8 mouse cellular contexts compared by ENCODE assay signal in genomic region chr13:58126126-58126525, GRCm38 (mm10). TPM values are rescaled to one million over a fixed set of nuclear protein-coding genes. Genes with fewer than 3 reads are reported as not detected.
A peak's percentile ranks its signal among the peaks of the same experiment; 100 is the strongest.
DNase-seq lines count a peak whose midpoint lies in the region; ATAC-seq lines count a peak whose summit lies in the region.

No protein-coding gene starts in this region.

- no peak overlapping the region for H3K27ac ChIP-seq in heart, embryonic 16.5 days (ENCODE audit: low read length)
- H3K27ac ChIP-seq in stomach, embryonic 16.5 days (ENCODE audit: low read length) = no peak overlapping the region

- ATAC-seq in heart, embryonic 16.5 days (replicated peaks; ENCODE audit: extremely low read depth, insufficient read depth, low FRiP score) = no peak
- ATAC-seq in stomach, embryonic 16.5 days (ENCODE audit: insufficient read depth, low FRiP score) = no peak

- DNase-seq in layer of hippocampus, adult 11-12 months (ENCODE audit: low spot score) = peak; percentile 31
- DNase-seq in layer of hippocampus, postnatal 25 days (ENCODE audit: extremely low spot score in 1 of 2, low spot score in 1 of 2) = no peak
- DNase-seq in embryo, embryonic 10 days (ENCODE audit: low spot score) = peak; percentile 91
- peak; percentile 54 to 67 for DNase-seq in kidney, postnatal 36 days
- DNase-seq in mesoderm, embryonic 11.5 days (ENCODE audit: low read depth, low spot score) = peak; percentile 79
- DNase-seq in urinary bladder, postnatal 25 days (ENCODE audit: low spot score) = no peak

- 31% methylated on average over 7 of the region's 7 CpGs for WGBS in heart, embryonic 16.5 days
- WGBS in stomach, embryonic 16.5 days = 17% methylated on average over 7 of the region's 7 CpGs

- H3K4me3 ChIP-seq in heart, embryonic 16.5 days (ENCODE audit: low read length) = peak overlapping the region; percentile 38
- peak overlapping the region; percentile 46 for H3K4me3 ChIP-seq in stomach, embryonic 16.5 days (replicated peaks; ENCODE audit: low read length)

- peak overlapping the region; percentile 80 for H3K4me2 ChIP-seq in heart, embryonic 16.5 days (ENCODE audit: low read depth, low read length)
- peak overlapping the region; percentile 77 for H3K4me2 ChIP-seq in stomach, embryonic 16.5 days (ENCODE audit: low read depth, low read length)

- peaks cover 31% of the 10 kb centered on the region for H3K4me1 ChIP-seq in heart, embryonic 16.5 days (ENCODE audit: control insufficient read depth, insufficient read depth, low read length)
- peaks cover 28% of the 10 kb centered on the region for H3K4me1 ChIP-seq in stomach, embryonic 16.5 days (ENCODE audit: control insufficient read depth, insufficient read depth, low read length)

- H3K27me3 ChIP-seq in heart, embryonic 16.5 days (ENCODE audit: control insufficient read depth, insufficient read depth, low read length) = no peaks in the 10 kb centered on the region
- H3K27me3 ChIP-seq in stomach, embryonic 16.5 days (ENCODE audit: control insufficient read depth, insufficient read depth, low read length) = no peaks in the 10 kb centered on the region

- no peaks in the 10 kb centered on the region for H3K36me3 ChIP-seq in heart, embryonic 16.5 days (ENCODE audit: control insufficient read depth, insufficient read depth)
- H3K36me3 ChIP-seq in stomach, embryonic 16.5 days (ENCODE audit: control insufficient read depth, insufficient read depth, low read length) = no peaks in the 10 kb centered on the region

- peak overlapping the region; percentile 56 for H3K9ac ChIP-seq in heart, embryonic 16.5 days (ENCODE audit: low read length)
- H3K9ac ChIP-seq in stomach, embryonic 16.5 days (ENCODE audit: low read length) = peak overlapping the region; percentile 47; the same call in 1 of the 2 replicates

- H3K9me3 ChIP-seq in heart, embryonic 16.5 days (replicated peaks; ENCODE audit: control insufficient read depth, low read length) = no peaks in the 10 kb centered on the region
- H3K9me3 ChIP-seq in stomach, embryonic 16.5 days (replicated peaks; ENCODE audit: control insufficient read depth, low read length) = no peaks in the 10 kb centered on the region

RNA-seq across cellular contexts. Expression of gene Hnrnpa0, which starts 2.2 kb away (rescaled TPM):
- total RNA-seq in layer of hippocampus, postnatal 25 days (2021) = 100 to 1,000 TPM; 127 to 131 TPM
- polyA plus RNA-seq in heart, embryonic 16.5 days (2015; fragmentation: Nextera tagmentation; extraction: Ambion mirVana) = 13.7 and 14.5 TPM in 2 replicates
- 20.2 and 21.7 TPM in 2 replicates for polyA plus RNA-seq in stomach, embryonic 16.5 days (2015; fragmentation: Nextera tagmentation; extraction: Ambion mirVana)

RNA-seq across cellular contexts. Expression of gene Klhl3, which starts 12.7 kb away (rescaled TPM):
- total RNA-seq in layer of hippocampus, postnatal 25 days (2021) = 10 to 100 TPM; 45.2 to 47.4 TPM
- 8.5 and 9.6 TPM in 2 replicates for polyA plus RNA-seq in heart, embryonic 16.5 days (2015; fragmentation: Nextera tagmentation; extraction: Ambion mirVana)
- 2.8 and 2.9 TPM in 2 replicates for polyA plus RNA-seq in stomach, embryonic 16.5 days (2015; fragmentation: Nextera tagmentation; extraction: Ambion mirVana)

RNA-seq across cellular contexts. Expression of gene Idnk, which starts 31.3 kb away (rescaled TPM):
- total RNA-seq in layer of hippocampus, postnatal 25 days (2021) = 10 to 100 TPM; 26.3 to 28.2 TPM
- polyA plus RNA-seq in heart, embryonic 16.5 days (2015; fragmentation: Nextera tagmentation; extraction: Ambion mirVana) = 32.4 and 35.8 TPM in 2 replicates
- 36.8 and 41.7 TPM in 2 replicates for polyA plus RNA-seq in stomach, embryonic 16.5 days (2015; fragmentation: Nextera tagmentation; extraction: Ambion mirVana)

Comparison
In these comparisons a context has a peak if more than half of its experiments do, and no peak if none do; other contexts are left out.
1. DNase-seq: peak in layer of hippocampus, adult 11-12 months (single experiment), embryo, embryonic 10 days (single experiment), kidney, postnatal 36 days (2 of 2) and mesoderm, embryonic 11.5 days (single experiment); none in layer of hippocampus, postnatal 25 days (0 of 2) and urinary bladder, postnatal 25 days (single experiment).